Mouse (Mus musculus): ENCODE data around the gene Ubxn11. TPM values are rescaled to one million over a fixed set of nuclear protein-coding genes. Genes with fewer than 3 reads are reported as not detected.

Gene Ubxn11
- polyA plus RNA-seq, 1 experiment = 45.4 TPM

DNA sequence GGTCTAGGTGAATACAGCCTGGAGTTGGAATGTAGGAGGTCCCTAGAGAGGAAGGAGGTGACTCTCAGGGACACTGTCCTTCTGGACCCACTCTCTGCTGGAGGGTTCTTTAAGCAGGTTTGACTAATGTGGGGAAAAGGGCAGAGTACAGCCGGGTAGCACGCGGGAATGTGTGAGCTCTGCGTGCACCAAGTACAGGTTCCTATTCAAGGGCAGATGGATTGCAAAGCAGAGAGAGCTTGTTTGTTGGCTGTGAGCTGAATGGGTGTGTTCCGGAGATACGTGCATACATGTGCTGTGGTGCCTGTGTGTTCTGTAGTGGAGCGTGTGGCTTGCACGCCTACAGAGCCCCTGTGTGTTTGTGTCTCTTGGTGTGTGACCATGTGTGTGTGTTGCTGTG lies 35.0 kb upstream of the Ubxn11 start:
- TF ChIP-seq POLR2A (IDR thresholded peaks at IDR 0.05; ENCODE audit: extremely low read depth, insufficient read depth, low read length) (no peak), CTCF (IDR thresholded peaks at IDR 0.05; ENCODE audit: extremely low read depth, insufficient read depth, low read length) (no peak)
- Histone ChIP-seq H3K4me3 (ENCODE audit: insufficient read depth, low read length) (no peak overlapping the region), H3K27ac (ENCODE audit: insufficient read depth, low read length) (no peak overlapping the region), H3K4me1 (ENCODE audit: control insufficient read depth, insufficient read depth, low read length) (no peaks in the 10 kb centered on the region)

DNA sequence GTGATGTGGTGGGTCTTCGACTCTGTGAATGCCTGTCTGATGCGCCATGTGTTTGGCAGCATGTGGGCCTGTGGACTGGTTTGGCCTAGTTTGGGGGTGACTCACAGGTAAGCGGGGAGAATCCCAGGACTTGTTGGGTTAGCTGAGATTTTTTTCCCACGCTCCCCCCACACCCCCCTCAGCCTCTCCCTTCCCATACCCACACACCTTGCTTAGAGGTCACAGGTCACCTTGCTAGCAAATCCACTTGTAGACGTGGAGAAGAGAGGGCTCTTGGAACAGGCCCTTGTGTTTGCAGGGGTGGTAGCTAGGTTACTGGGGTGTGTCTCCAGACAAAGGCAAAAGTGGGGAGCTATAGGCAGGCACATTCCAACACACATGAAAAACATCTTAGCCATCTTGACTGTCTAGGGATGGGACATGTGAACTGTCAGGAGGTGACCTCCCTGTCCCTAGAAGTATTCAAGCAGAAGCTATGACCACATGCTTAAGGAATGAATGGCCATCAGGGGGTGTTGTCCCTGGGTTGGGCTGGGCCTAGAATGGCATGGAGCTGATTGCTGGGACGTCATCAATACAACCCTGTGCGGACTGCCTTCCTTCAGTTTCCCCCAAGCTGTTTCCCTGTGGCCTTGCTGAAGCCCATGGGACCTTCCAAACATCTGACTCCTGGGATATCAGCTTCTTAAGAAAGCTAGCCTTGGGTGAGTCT lies 34.4 kb upstream of the Ubxn11 start:
- Histone ChIP-seq H3K27ac (ENCODE audit: insufficient read depth, low read length) (no peak overlapping the region), H3K4me3 (ENCODE audit: insufficient read depth, low read length) (no peak overlapping the region), H3K4me1 (ENCODE audit: control insufficient read depth, insufficient read depth, low read length) (no peaks in the 10 kb centered on the region)
- TF ChIP-seq POLR2A (IDR thresholded peaks at IDR 0.05; ENCODE audit: extremely low read depth, insufficient read depth, low read length) (no peak), CTCF (IDR thresholded peaks at IDR 0.05; ENCODE audit: extremely low read depth, insufficient read depth, low read length) (no peak)

DNA sequence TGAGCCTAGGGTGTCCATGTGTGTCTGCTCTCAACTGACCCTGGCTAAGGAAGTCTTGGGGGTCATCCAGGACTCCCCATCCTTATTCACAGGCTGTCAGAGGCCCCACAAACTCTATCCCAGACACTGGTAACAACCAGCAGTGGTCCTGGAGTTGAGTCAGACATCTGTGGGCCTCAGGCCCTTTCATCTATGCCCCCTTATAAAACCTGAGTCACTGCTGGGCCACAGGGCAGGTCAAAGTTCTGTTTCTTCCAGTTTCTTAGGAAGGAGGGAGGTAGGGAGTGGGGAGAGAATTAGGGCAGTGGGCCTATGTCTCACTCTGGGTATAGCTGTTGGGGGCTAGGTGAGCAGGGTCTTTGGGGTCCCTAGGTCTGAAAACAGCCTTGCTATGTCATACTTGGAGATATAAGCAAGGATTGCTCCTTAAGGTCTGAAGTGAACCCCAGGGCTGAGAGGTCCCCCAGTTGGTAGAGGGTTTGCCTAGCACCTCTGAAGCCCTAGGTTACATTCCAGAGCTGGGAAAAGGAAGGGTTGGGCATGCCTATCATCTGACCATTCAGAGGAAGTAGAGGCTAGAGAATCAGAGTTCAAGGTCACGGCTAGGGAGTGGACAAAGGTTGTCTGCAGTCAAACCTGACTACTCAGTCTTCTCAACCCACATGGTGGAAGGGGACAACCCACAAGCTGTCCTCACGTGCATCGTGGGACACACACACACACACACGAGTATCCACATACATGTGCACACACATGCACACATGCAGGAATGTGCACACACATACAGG lies 33.4 kb upstream of the Ubxn11 start:
- TF ChIP-seq POLR2A (IDR thresholded peaks at IDR 0.05; ENCODE audit: extremely low read depth, insufficient read depth, low read length) (no peak), CTCF (IDR thresholded peaks at IDR 0.05; ENCODE audit: extremely low read depth, insufficient read depth, low read length) (no peak)
- no peak overlapping the region for H3K4me3 ChIP-seq (ENCODE audit: insufficient read depth, low read length)
- no peaks in the 10 kb centered on the region for H3K4me1 ChIP-seq (ENCODE audit: control insufficient read depth, insufficient read depth, low read length)
- no peak overlapping the region for H3K27ac ChIP-seq (ENCODE audit: insufficient read depth, low read length)

DNA sequence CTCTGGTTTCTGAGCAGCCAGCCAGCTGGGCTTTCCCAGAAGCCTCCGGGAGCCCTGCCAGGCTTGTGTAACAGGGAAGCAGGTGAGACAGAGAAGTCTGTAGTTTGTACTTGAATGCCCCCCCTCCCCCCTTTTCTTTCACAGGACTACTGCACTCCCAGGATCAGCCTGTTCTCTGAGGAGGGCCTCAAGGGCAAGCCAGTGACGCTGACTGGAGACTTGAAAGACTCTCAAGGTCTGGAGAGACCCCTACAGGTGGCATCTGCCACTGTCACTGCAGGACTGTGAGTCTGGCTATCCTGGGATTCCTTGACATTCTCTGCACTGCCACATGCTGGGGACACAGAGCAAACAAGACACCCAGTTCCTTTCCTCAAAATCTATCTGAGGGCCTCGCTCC lies 23.7 kb upstream of the Ubxn11 start:
- peak; percentile 44 for TF ChIP-seq CTCF (IDR thresholded peaks at IDR 0.05; ENCODE audit: extremely low read depth, insufficient read depth, low read length)
- TF ChIP-seq POLR2A (IDR thresholded peaks at IDR 0.05; ENCODE audit: extremely low read depth, insufficient read depth, low read length) = no peak
- no peak overlapping the region for H3K4me3 ChIP-seq (ENCODE audit: insufficient read depth, low read length)
- H3K27ac ChIP-seq (ENCODE audit: insufficient read depth, low read length) = no peak overlapping the region
- no peaks in the 10 kb centered on the region for H3K4me1 ChIP-seq (ENCODE audit: control insufficient read depth, insufficient read depth, low read length)

DNA sequence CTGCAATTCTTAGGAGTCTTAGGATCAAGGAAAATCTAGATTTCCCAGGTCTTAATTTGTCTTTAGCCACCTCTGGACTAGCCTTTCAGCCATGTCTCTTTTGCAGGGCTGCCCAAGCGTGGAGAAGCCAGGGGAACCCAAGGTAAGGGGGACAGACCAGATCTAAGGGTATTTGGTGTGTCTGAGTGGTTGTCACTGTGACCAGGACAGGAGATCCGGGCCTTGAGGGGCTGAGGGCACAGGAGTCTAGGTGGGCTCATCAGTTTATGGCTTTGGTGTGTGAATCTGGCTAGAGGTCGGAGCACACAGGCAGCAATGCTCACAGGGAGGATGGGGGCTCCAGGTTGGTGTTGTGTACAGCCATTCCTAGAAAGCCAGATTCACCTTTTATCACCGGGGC lies 21.7 kb upstream of the Ubxn11 start:
- no peak overlapping the region for H3K27ac ChIP-seq (ENCODE audit: insufficient read depth, low read length)
- no peak overlapping the region for H3K4me3 ChIP-seq (ENCODE audit: insufficient read depth, low read length)
- H3K4me1 ChIP-seq (ENCODE audit: control insufficient read depth, insufficient read depth, low read length) = no peaks in the 10 kb centered on the region
- TF ChIP-seq CTCF (IDR thresholded peaks at IDR 0.05; ENCODE audit: extremely low read depth, insufficient read depth, low read length) (no peak), POLR2A (IDR thresholded peaks at IDR 0.05; ENCODE audit: extremely low read depth, insufficient read depth, low read length) (no peak)

DNA sequence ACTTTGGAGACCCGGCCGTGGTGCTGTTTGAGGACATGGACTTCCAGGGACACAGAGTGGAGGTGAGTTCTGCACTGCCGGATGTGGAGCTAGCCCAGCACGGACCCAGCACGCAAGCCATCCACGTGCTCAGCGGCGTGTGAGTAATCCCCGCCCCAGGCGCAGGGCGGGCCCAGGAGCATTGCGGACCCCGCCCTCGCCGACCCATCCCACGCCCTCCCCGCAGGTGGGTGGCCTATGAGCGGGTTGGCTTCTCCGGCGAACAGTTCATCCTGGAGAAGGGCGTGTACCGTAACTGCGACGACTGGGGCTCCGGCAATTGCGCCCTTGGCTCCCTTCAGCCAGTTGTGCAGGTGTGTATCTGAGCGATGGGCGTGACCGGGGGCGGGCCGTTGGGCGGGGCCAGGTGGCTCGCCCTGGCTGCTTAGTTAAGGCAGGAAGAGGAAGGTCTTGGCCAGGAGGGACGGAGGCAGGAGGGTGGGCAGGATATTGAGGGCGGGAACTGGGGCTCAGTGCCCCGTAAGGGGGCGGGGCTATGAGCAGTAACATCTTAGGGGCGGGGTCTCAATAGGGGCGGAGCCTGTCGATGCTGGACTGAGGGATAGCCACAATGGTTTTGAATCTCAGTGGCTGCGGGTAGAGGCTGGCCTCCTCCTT lies 20.5 kb upstream of the Ubxn11 start:
- TF ChIP-seq CTCF (IDR thresholded peaks at IDR 0.05; ENCODE audit: extremely low read depth, insufficient read depth, low read length) (no peak), POLR2A (IDR thresholded peaks at IDR 0.05; ENCODE audit: extremely low read depth, insufficient read depth, low read length) (peak; percentile 17; the same call in 1 of the 2 replicates)
- no peak overlapping the region for H3K27ac ChIP-seq (ENCODE audit: insufficient read depth, low read length)
- no peaks in the 10 kb centered on the region for H3K4me1 ChIP-seq (ENCODE audit: control insufficient read depth, insufficient read depth, low read length)
- peak overlapping the region; percentile 44 for H3K4me3 ChIP-seq (ENCODE audit: insufficient read depth, low read length)

DNA sequence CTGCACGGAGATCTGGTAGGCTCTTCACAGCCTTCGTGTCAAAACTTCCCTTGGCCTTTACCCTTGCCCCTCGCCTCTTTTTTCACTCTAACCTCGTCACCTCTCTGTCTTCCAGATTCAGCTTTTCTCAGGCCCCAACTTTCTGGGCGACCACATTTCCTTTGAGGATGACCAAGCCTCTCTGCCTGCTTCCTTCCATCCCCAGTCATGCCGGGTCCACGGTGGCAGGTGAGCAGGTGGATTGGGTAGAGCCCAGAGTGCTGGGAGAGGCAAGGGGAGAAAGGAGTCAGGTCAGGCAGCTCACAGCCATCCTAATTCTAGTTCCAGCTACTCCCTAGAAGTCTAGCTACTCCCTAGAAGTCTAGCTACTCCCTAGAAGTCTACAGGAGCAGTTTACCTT lies 19.9 kb upstream of the Ubxn11 start:
- Histone ChIP-seq H3K27ac (ENCODE audit: insufficient read depth, low read length) (no peak overlapping the region), H3K4me3 (ENCODE audit: insufficient read depth, low read length) (peak overlapping the region; percentile 44), H3K4me1 (ENCODE audit: control insufficient read depth, insufficient read depth, low read length) (no peaks in the 10 kb centered on the region)
- TF ChIP-seq CTCF (IDR thresholded peaks at IDR 0.05; ENCODE audit: extremely low read depth, insufficient read depth, low read length) (no peak), POLR2A (IDR thresholded peaks at IDR 0.05; ENCODE audit: extremely low read depth, insufficient read depth, low read length) (no peak)

DNA sequence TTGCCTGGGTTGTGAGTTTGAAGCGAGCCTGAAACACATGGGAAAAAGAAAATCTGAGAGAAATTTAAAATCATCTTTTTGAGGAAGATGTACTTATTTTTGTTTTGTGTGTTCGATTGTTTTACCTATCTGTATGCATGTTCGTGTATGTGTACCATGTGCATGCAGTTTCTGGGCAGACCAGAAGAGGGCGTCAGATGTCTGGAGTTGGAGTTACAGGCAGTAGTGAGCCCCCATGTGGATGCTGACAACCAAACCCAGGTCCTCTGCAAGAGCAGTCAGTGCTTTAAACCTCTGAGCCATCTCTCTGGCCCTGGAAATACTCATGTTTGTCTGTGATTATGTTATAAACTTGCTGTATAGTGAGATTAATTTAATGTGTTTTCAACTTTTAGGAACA lies 17.4 kb upstream of the Ubxn11 start:
- no peak for TF ChIP-seq POLR2A (IDR thresholded peaks at IDR 0.05; ENCODE audit: extremely low read depth, insufficient read depth, low read length)
- no peak for TF ChIP-seq CTCF (IDR thresholded peaks at IDR 0.05; ENCODE audit: extremely low read depth, insufficient read depth, low read length)

DNA sequence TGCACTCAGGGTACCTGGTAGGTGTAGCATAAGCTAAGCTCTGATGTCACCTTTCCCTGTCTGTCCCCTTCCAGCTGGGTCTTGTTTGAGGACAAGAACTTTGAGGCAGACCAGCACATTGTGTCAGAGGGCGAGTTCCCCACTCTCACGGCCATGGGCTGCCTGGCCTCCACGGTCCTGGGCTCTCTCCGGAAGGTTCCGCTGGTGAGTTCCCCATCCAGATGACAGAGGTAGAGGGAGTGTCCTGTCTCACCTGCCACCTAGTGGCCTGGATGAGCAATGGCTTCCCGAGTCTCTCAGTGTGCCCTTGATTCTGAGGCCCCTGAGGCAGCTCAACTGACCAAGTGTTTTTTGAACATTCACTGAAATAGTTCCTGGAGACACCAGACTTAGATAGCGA lies 15.0 kb upstream of the Ubxn11 start:
- H3K27ac ChIP-seq (ENCODE audit: insufficient read depth, low read length) = no peak overlapping the region
- H3K4me3 ChIP-seq (ENCODE audit: insufficient read depth, low read length) = no peak overlapping the region
- no peaks in the 10 kb centered on the region for H3K4me1 ChIP-seq (ENCODE audit: control insufficient read depth, insufficient read depth, low read length)
- TF ChIP-seq POLR2A (IDR thresholded peaks at IDR 0.05; ENCODE audit: extremely low read depth, insufficient read depth, low read length) = no peak
- TF ChIP-seq CTCF (IDR thresholded peaks at IDR 0.05; ENCODE audit: extremely low read depth, insufficient read depth, low read length) = peak; percentile 65

More for the DNA sequence above, 17.4 kb upstream of the Ubxn11 start:
- H3K4me1 ChIP-seq (ENCODE audit: control insufficient read depth, insufficient read depth, low read length) = no peaks in the 10 kb centered on the region
- no peak overlapping the region for H3K4me3 ChIP-seq (ENCODE audit: insufficient read depth, low read length)
- no peak overlapping the region for H3K27ac ChIP-seq (ENCODE audit: insufficient read depth, low read length)

Measured in cortical plate, adult 2 months (tissue).